Mouse (Mus musculus) heart, embryonic 10.5 days (tissue): Measurements from ENCODE around the gene Gm44805. TPM values are rescaled to one million over a fixed set of nuclear protein-coding genes. Genes with fewer than 3 reads are reported as not detected.

Experiments
- DNase-seq: peaks from one replicate; pipeline ENCODE4 v3.0.0-alpha.2; 2017; ENCODE audit warnings: low spot score
- H3K27ac ChIP-seq: fragments of 300-500 bp; sonication (generic); 2 replicates; pipeline ENCODE4 v1.5.1; 2016; ENCODE audit warnings: mild to moderate bottlenecking
- H3K27me3 ChIP-seq: fragments of 300-500 bp; sonication (generic); 2 replicates; pipeline ENCODE4 v1.6.1; 2016; ENCODE audit warnings: mild to moderate bottlenecking; ENCODE audit not compliant: poor library complexity, insufficient read depth, severe bottlenecking
- H3K36me3 ChIP-seq: fragments of 300-500 bp; sonication (generic); 2 replicates; pipeline ENCODE4 v1.6.1; 2016; ENCODE audit warnings: mild to moderate bottlenecking, moderate library complexity
- H3K4me1 ChIP-seq: fragments of 300-500 bp; sonication (generic); 2 replicates; pipeline ENCODE4 v1.6.1; 2016; ENCODE audit warnings: mild to moderate bottlenecking
- H3K4me3 ChIP-seq: fragments of 300-500 bp; sonication (generic); 2 replicates; pipeline ENCODE4 v1.5.1; 2016; ENCODE audit warnings: mild to moderate bottlenecking, moderate library complexity
- H3K9me3 ChIP-seq: fragments of 300-500 bp; sonication (generic); 2 replicates; pipeline ENCODE4 v1.6.1; 2016; ENCODE audit warnings: mild to moderate bottlenecking, moderate library complexity
- WGBS: fragments of 180-500 bp; shearing (Covaris S2); methylation state at CpG from one replicate; pipeline ENCODE4 v1.1.7; 2016; 5-methylcytosine and 5-hydroxymethylcytosine counted together
- polyA plus RNA-seq: library from polyadenylated mRNA; unstranded; fragments of >200 nt; fragmentation: Nextera tagmentation; extraction: Ambion mirVana; gene quantifications from 2 replicates; pipeline ENCODE4 v1.2.1, GENCODE M21; 2016

The Gm44805 gene
- polyA plus RNA-seq, 1 experiment from 2014 or later = not detected

- Histone ChIP-seq H3K27me3 (no peaks in the 10 kb centered on the region), H3K4me1 (peaks cover 17% of the 10 kb centered on the region), H3K4me3 (no peak overlapping the region), H3K9me3 (no peaks in the 10 kb centered on the region), H3K36me3 (no peaks in the 10 kb centered on the region), H3K27ac (peak overlapping the region; percentile 44; the same call in 1 of the 2 replicates)
- 61% methylated on average over 4 of the region's 4 CpGs for WGBS
- no peak for DNase-seq
These were observed 4.2 kb upstream of the Gm44805 start for GRCm38 (mm10) chr7:19685374-19685773.

- H3K9me3 ChIP-seq = no peaks in the 10 kb centered on the region
- WGBS = 84% methylated on average over 6 of the region's 6 CpGs
- no peaks in the 10 kb centered on the region for H3K36me3 ChIP-seq
- H3K4me1 ChIP-seq = peaks cover 17% of the 10 kb centered on the region
- no peaks in the 10 kb centered on the region for H3K27me3 ChIP-seq
- H3K4me3 ChIP-seq = no peak overlapping the region
- H3K27ac ChIP-seq = no peak overlapping the region
- no peak for DNase-seq
These were observed 2.6 kb upstream of the Gm44805 start for GRCm38 (mm10) chr7:19683771-19684201.

- no peak for DNase-seq
- H3K9me3 ChIP-seq = no peaks in the 10 kb centered on the region
- peaks cover 17% of the 10 kb centered on the region for H3K4me1 ChIP-seq
- 78% methylated on average over 3 of the region's 3 CpGs for WGBS
- no peak overlapping the region for H3K27ac ChIP-seq
- no peak overlapping the region for H3K4me3 ChIP-seq
- no peaks in the 10 kb centered on the region for H3K36me3 ChIP-seq
- H3K27me3 ChIP-seq = no peaks in the 10 kb centered on the region
These were observed 1.8 kb upstream of the Gm44805 start for GRCm38 (mm10) chr7:19682979-19683378.

GRCm38 (mm10) chr7:19680702-19681101 lies 521 bp downstream of the Gm44805 start:
- no peak for DNase-seq
- no peak overlapping the region for H3K4me3 ChIP-seq
- WGBS = 86% methylated on average over 2 of the region's 2 CpGs
- H3K27me3 ChIP-seq = no peaks in the 10 kb centered on the region
- H3K4me1 ChIP-seq = peaks cover 7% of the 10 kb centered on the region
- H3K9me3 ChIP-seq = no peaks in the 10 kb centered on the region
- no peaks in the 10 kb centered on the region for H3K36me3 ChIP-seq
- no peak overlapping the region for H3K27ac ChIP-seq

GRCm38 (mm10) chr7:19678901-19679300 lies 2.3 kb downstream of the Gm44805 start:
- H3K27ac ChIP-seq = no peak overlapping the region

GRCm38 (mm10) chr7:19677872-19678271 lies 3.4 kb downstream of the Gm44805 start, which contains the start of gene Apoc2:
Gene Apoc2, minus strand, starts transcription at chr7:19677941.
- DNase-seq = no peak
- WGBS = 62% methylated on average over 8 of the region's 8 CpGs
- Histone ChIP-seq H3K9me3 (no peaks in the 10 kb centered on the region), H3K4me1 (peaks cover 7% of the 10 kb centered on the region), H3K27ac (peak within 1 kb of the TSS; percentile 10; the same call in 1 of the 2 replicates), H3K36me3 (no peaks in the 10 kb centered on the region), H3K27me3 (no peaks in the 10 kb centered on the region), H3K4me3 (no peak within 1 kb of the TSS)

More at GRCm38 (mm10) chr7:19678901-19679300, 2.3 kb downstream of the Gm44805 start:
- 83% methylated on average over 3 of the region's 3 CpGs for WGBS
- no peak overlapping the region for H3K4me3 ChIP-seq
- H3K27me3 ChIP-seq = no peaks in the 10 kb centered on the region
- H3K36me3 ChIP-seq = no peaks in the 10 kb centered on the region
- peaks cover 7% of the 10 kb centered on the region for H3K4me1 ChIP-seq
- DNase-seq = no peak
- H3K9me3 ChIP-seq = no peaks in the 10 kb centered on the region

GRCm38 (mm10) chr7:19676662-19677061 lies 4.6 kb downstream of the Gm44805 start:
- no peaks in the 10 kb centered on the region for H3K9me3 ChIP-seq
- 69% methylated on average over 1 of the region's 1 CpGs for WGBS
- DNase-seq = no peak

GRCm38 (mm10) chr7:19675824-19676223 lies 5.4 kb downstream of the Gm44805 start:
- Histone ChIP-seq H3K27me3 (no peaks in the 10 kb centered on the region), H3K9me3 (no peaks in the 10 kb centered on the region), H3K4me3 (no peak overlapping the region), H3K27ac (no peak overlapping the region), H3K36me3 (no peaks in the 10 kb centered on the region), H3K4me1 (no peaks in the 10 kb centered on the region)
- no peak for DNase-seq
- 81% methylated on average over 10 of the region's 10 CpGs for WGBS

More at GRCm38 (mm10) chr7:19676662-19677061, 4.6 kb downstream of the Gm44805 start:
- Histone ChIP-seq H3K4me1 (peaks cover 7% of the 10 kb centered on the region), H3K27ac (no peak overlapping the region), H3K36me3 (no peaks in the 10 kb centered on the region), H3K4me3 (no peak overlapping the region), H3K27me3 (no peaks in the 10 kb centered on the region)

- Histone ChIP-seq H3K4me1 (peaks cover 5% of the 10 kb centered on the region), H3K4me3 (no peak overlapping the region), H3K36me3 (no peaks in the 10 kb centered on the region), H3K9me3 (no peaks in the 10 kb centered on the region), H3K27ac (no peak overlapping the region), H3K27me3 (no peaks in the 10 kb centered on the region)
- 60% methylated on average over 14 of the region's 14 CpGs for WGBS
- no peak for DNase-seq
These were observed 8.0 kb downstream of the Gm44805 start for GRCm38 (mm10) chr7:19673083-19673699.

- 65% methylated on average over 10 of the region's 10 CpGs for WGBS
These were observed 9.7 kb downstream of the Gm44805 start for GRCm38 (mm10) chr7:19671511-19671910.

GRCm38 (mm10) chr7:19668947-19669721 lies 12.1 kb downstream of the Gm44805 start:
- peaks cover 9% of the 10 kb centered on the region for H3K4me1 ChIP-seq
- peak; percentile 95 for DNase-seq
- WGBS = 10% methylated on average over 10 of the region's 10 CpGs
- H3K9me3 ChIP-seq = no peaks in the 10 kb centered on the region
- H3K4me3 ChIP-seq = peak overlapping the region; percentile 31; the same call in 1 of the 2 replicates
- H3K27ac ChIP-seq = peak overlapping the region; percentile 81
- no peaks in the 10 kb centered on the region for H3K36me3 ChIP-seq
- H3K27me3 ChIP-seq = no peaks in the 10 kb centered on the region

More at GRCm38 (mm10) chr7:19671511-19671910, 9.7 kb downstream of the Gm44805 start:
- peaks cover 5% of the 10 kb centered on the region for H3K4me1 ChIP-seq
- H3K27me3 ChIP-seq = no peaks in the 10 kb centered on the region
- no peak for DNase-seq
- H3K9me3 ChIP-seq = no peaks in the 10 kb centered on the region
- H3K36me3 ChIP-seq = no peaks in the 10 kb centered on the region
- H3K27ac ChIP-seq = no peak overlapping the region
- no peak overlapping the region for H3K4me3 ChIP-seq

- H3K9me3 ChIP-seq = no peaks in the 10 kb centered on the region
- H3K27me3 ChIP-seq = no peaks in the 10 kb centered on the region
- H3K4me3 ChIP-seq = no peak overlapping the region
- H3K27ac ChIP-seq = no peak overlapping the region
- H3K36me3 ChIP-seq = 0 out of 2 replicates have a peak, but pooled peaks cover 4% of the 10 kb centered on the region
- WGBS = 55% methylated on average over 2 of the region's 2 CpGs
- DNase-seq = no peak
- peaks cover 26% of the 10 kb centered on the region for H3K4me1 ChIP-seq
These were observed 13.8 kb downstream of the Gm44805 start for GRCm38 (mm10) chr7:19667434-19667833.

- Histone ChIP-seq H3K27ac (no peak overlapping the region), H3K4me3 (no peak overlapping the region), H3K36me3 (peaks cover 10% of the 10 kb centered on the region), H3K27me3 (no peaks in the 10 kb centered on the region), H3K9me3 (no peaks in the 10 kb centered on the region), H3K4me1 (peaks cover 32% of the 10 kb centered on the region)
- DNase-seq = no peak
- WGBS = 59% methylated on average over 3 of the region's 3 CpGs
These were observed 14.5 kb downstream of the Gm44805 start for GRCm38 (mm10) chr7:19666750-19667149.
